In genomic region chr6:146967836-146968235, GRCm38 (mm10) we compare ENCODE assay signal across 41 mouse cellular contexts. TPM values are rescaled to one million over a fixed set of nuclear protein-coding genes. Genes with fewer than 3 reads are reported as not detected.
"Had no signal": no experiment of that assay in that cellular context is flagged by ENCODE, and none has a peak within 500 bp of the region (broad histone marks: within the 10 kb centered on the region; RNA-seq: fewer than 3 reads in every experiment).

No protein-coding gene starts in this region.

- H3K4me3 ChIP-seq: heart, embryonic 12.5 days; heart, embryonic 13.5 days; heart, embryonic 15.5 days; hindbrain, embryonic 10.5 days; hindbrain, embryonic 12.5 days; hindbrain, embryonic 13.5 days; hindbrain, embryonic 15.5 days; intestine, embryonic 15.5 days; kidney, embryonic 15.5 days; layer of hippocampus, adult 2 months; left cerebral cortex, adult 2 months had no signal

- H3K27ac ChIP-seq: heart, embryonic 13.5 days; heart, embryonic 15.5 days; hindbrain, embryonic 10.5 days; hindbrain, embryonic 12.5 days; hindbrain, embryonic 13.5 days; hindbrain, embryonic 14.5 days; hindbrain, embryonic 15.5 days; hindbrain, postnatal 0 days; intestine, embryonic 15.5 days; kidney, embryonic 15.5 days; kidney, postnatal 0 days; layer of hippocampus, adult 2 months; left cerebral cortex, adult 2 months had no signal

- H3K36me3 ChIP-seq: heart, embryonic 15.5 days; hindbrain, embryonic 10.5 days; hindbrain, embryonic 12.5 days; hindbrain, embryonic 13.5 days; hindbrain, embryonic 15.5 days; intestine, embryonic 15.5 days; kidney, embryonic 15.5 days had no signal

- H3K9me3 ChIP-seq: heart, embryonic 12.5 days; heart, embryonic 13.5 days; heart, embryonic 15.5 days; hindbrain, embryonic 10.5 days; hindbrain, embryonic 12.5 days; hindbrain, embryonic 13.5 days; hindbrain, embryonic 15.5 days; intestine, embryonic 15.5 days; kidney, embryonic 15.5 days had no signal

- DNase-seq: heart, postnatal 10 days; heart, postnatal 14 days; heart, postnatal 36 days; heart, postnatal 4 days; kidney, adult 11 months; kidney, adult 18-20 months; kidney, adult 2 months; kidney, adult 8-10 months; kidney, adult 9 months; kidney, postnatal 10 days; kidney, postnatal 14 days; kidney, postnatal 25 days; kidney, postnatal 36 days; kidney, postnatal 4 days; layer of hippocampus, adult 9-11 months; layer of hippocampus, postnatal 36 days had no signal

- H3K4me1 ChIP-seq: hindbrain, embryonic 12.5 days; hindbrain, embryonic 13.5 days; hindbrain, embryonic 15.5 days had no signal

- H3K4me2 ChIP-seq: heart, embryonic 12.5 days; heart, embryonic 13.5 days; heart, embryonic 15.5 days; hindbrain, embryonic 12.5 days; hindbrain, embryonic 13.5 days; hindbrain, embryonic 14.5 days; hindbrain, embryonic 15.5 days; intestine, embryonic 15.5 days; kidney, embryonic 15.5 days had no signal

- H3K27me3 ChIP-seq: heart, embryonic 12.5 days; heart, embryonic 13.5 days; heart, embryonic 15.5 days; hindbrain, embryonic 12.5 days; hindbrain, embryonic 13.5 days; hindbrain, embryonic 15.5 days; intestine, embryonic 15.5 days; kidney, embryonic 15.5 days had no signal

RNA-seq across cellular contexts. Expression of gene 1700034J05Rik, which starts 13.6 kb away (rescaled TPM):
- total RNA-seq: heart, postnatal 10 days; heart, postnatal 14 days; heart, postnatal 25 days; heart, postnatal 36 days; heart, postnatal 4 days; hematopoietic stem cell, adult 5-6 weeks; hindbrain, postnatal 0 days; layer of hippocampus, adult 18-20 months; layer of hippocampus, adult 2 months; layer of hippocampus, adult 8-10 months; layer of hippocampus, postnatal 10 days; layer of hippocampus, postnatal 14 days; layer of hippocampus, postnatal 25 days; layer of hippocampus, postnatal 36 days; left cerebral cortex, adult 18-20 months; left cerebral cortex, adult 2 months; left cerebral cortex, adult 8-10 months had no signal
- polyA plus RNA-seq: hindbrain, embryonic 13.5 days; hindbrain, postnatal 0 days; intestine, postnatal 0 days; kidney, adult 2 months; large intestine, adult 2 months had no signal
